Mouse (Mus musculus): Measurements from ENCODE around the gene Gpc3. TPM values are rescaled to one million over a fixed set of nuclear protein-coding genes. Genes with fewer than 3 reads are reported as not detected.
"Not testable (repeated sequence)": the region's sequence is repeated elsewhere in the genome, so short reads cannot be mapped to it uniquely, and the experiment has no call there.

Gpc3 gene
- total RNA-seq, 4 experiments from 2014 or later: 5.6 to 7.5 (median 6.2) TPM

- DNase-seq (ENCODE audit: low spot score in 2 of 2): no peak
These were observed 332.4 kb downstream of the Gpc3 start for GRCm38 (mm10) chrX:52281103-52281900.

DNA sequence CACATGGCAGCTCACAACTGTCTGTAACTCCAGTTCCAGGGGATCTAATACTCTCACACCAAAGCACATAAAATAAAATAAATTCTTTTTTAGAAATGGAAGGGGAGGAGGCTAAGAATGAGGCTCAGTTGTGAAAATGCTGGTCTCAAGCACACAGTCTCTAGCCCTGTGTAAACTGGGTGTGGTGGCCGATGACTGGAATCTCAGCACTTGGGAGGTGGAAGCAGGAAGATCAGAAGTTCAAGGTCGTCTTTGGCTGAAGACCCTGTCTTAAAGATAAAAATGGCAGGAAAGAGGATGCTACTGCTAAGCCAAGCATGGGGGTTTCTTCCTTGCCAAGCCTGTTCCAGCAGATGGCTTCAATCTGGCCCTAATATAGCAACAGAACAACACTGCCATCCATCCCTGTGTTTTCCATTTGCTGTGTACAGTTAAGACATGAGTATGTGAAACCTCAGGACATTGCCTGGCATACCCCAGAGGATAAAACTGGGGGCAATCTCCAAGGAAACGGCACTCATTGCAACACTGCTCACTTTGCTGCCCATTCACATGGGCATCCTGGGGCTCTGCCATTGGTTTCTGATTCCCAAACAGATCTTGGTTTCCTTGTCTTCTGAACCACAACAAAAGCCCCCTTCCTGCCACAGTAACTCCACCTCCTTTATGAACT lies 334.9 kb downstream of the Gpc3 start:
- no peak for DNase-seq (ENCODE audit: low spot score in 2 of 2)

DNA sequence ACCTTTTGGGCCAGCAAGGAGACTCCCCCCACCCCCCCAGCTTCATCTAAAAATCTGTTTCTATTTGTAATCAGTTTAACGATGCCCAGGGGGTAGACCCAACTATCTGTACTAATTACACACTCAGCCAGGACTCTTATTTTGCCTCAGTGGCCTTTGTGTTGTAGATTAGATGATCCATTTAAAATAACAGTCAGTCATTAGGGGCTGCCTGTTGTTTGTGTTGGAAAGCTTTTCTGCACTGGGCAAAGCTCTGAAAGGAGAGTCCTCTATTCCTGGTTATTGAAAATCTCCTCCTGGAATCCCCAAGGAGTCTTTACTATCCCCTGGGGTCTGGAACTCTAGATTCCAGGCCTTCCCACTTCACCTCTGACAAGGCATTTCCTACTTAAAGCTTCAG lies 336.2 kb downstream of the Gpc3 start:
- DNase-seq (ENCODE audit: low spot score in 2 of 2): no peak

GRCm38 (mm10) chrX:52273016-52273415 lies 340.7 kb downstream of the Gpc3 start:
- no peak for DNase-seq (ENCODE audit: low spot score in 2 of 2)

DNA sequence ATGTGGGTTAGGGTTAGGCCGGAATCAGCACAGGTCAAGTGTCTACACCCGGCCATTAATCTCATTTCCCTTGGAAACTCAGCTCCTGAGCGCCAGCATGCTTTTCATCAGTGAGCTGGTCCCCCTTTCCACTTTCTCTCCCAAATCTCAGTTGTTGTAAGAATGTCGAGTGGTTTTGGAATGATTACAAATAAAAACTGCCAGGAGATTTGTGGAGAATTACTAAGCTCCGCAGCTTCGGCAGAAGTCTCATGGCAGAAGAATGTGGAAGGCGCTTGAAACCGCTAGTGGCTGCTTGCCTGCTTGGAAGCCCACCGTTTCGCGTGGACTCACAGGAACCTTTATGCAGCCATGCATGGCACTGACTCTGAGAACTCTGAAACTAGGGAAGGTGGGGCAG lies 351.8 kb downstream of the Gpc3 start:
- DNase-seq (ENCODE audit: low spot score in 2 of 2): no peak

- no peak for DNase-seq (ENCODE audit: low spot score in 2 of 2)
These were observed 352.2 kb downstream of the Gpc3 start for GRCm38 (mm10) chrX:52261546-52261945.

DNA sequence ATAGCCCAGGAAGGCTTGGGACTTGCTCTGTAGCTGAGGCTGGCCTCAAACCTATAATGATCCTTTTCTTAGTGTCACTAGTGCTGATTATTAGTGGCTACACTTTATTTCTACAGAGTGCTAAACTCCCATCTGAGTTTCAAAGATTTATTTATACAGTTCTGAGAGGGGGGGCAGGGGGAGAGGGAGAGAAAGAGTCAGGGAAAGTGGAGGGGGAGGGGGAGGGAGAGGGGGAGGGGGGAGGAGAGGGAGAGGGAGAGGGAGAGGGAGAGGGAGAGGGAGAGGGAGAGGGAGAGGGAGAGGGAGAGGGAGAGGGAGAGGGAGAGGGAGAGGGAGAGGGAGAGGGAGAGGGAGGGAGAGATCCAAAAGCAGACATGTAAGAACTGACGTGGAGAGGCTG lies 354.0 kb downstream of the Gpc3 start:
- DNase-seq (ENCODE audit: low spot score in 2 of 2): not testable (repeated sequence)

GRCm38 (mm10) chrX:52254526-52254925 lies 359.2 kb downstream of the Gpc3 start:
- DNase-seq (ENCODE audit: low spot score in 2 of 2): no peak

DNA sequence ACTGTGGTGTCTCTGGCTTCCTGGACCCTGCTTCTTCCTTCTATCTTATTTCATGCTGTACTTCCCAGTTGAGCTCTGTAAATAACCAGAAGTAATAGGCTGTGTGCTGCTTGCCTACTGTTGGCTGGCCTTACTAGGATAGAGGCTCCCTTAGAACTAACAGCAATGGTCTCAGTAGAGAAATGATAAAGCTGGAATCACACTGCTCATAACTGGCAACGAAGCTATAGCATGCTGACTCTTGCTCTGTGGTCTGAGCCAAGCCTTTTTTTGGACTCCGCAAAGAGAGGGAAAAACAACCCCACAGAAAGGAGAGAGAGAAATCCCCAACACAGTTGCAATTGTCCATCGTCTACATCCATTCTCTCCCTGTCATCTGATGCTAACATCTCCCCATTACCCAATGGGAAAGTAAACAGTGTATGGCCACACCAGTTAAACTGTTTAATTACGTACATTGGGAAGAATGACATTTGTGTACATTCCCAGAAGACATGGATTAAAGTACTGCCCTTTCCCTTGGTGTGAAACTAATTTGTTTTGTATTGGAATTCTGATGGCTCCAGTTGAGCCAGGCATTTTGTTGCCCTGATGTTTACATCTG lies 368.0 kb downstream of the Gpc3 start:
- no peak for DNase-seq (ENCODE audit: low spot score in 2 of 2)

GRCm38 (mm10) chrX:52237470-52237869 lies 376.3 kb downstream of the Gpc3 start:
- DNase-seq (ENCODE audit: low spot score in 2 of 2): no peak

GRCm38 (mm10) chrX:52231984-52232383 lies 381.8 kb downstream of the Gpc3 start:
- no peak for DNase-seq (ENCODE audit: low spot score in 2 of 2)

DNA sequence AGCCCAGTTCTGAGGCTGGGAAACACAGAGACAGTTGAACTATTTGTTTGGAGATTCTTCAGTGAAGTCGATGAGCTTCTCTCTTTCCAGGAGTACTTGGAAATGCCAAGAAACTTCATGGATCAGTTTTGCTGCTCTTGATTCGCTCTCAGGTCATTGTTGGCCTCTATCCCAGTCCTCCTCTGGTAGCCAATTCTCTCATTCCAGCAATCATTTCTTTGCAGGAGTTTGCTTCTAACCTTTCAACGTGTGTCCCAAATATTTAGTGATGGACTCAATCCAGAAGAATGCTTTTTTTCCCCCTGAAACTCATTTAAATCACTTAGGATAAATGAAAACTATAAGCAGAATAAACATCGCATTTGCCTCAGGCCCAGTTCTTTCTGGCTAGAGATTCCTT lies 383.0 kb downstream of the Gpc3 start:
- no peak for DNase-seq (ENCODE audit: low spot score in 2 of 2)

Small RNAs within 50 kb of the gene (microRNA-seq; reads per million reads assigned to microRNA genes)
- gene Mir6384: 0 reads per million in 2 experiments
- 0 reads per million in 2 experiments for gene Mir717

Other genes with a start within 250 kb of the Gpc3 start
- gene Ccdc160, start 177.2 kb upstream of the Gpc3 start, total RNA-seq (2022): 1 to 10 TPM; 1.7 to 2.3 (median 1.9) TPM

Data from left cerebral cortex, adult 8-10 months (tissue).